Mouse (Mus musculus) lung, adult 18-20 months (tissue): Measurements from ENCODE around the gene Lamtor5.

ENCODE experiments used
- DNase-seq, 2 experiments: peaks; one replicate each; pipeline ENCODE4 v3.0.0; 2022; ENCODE audit warnings: mixed read lengths in 2 of 2

Lamtor5 gene

DNA sequence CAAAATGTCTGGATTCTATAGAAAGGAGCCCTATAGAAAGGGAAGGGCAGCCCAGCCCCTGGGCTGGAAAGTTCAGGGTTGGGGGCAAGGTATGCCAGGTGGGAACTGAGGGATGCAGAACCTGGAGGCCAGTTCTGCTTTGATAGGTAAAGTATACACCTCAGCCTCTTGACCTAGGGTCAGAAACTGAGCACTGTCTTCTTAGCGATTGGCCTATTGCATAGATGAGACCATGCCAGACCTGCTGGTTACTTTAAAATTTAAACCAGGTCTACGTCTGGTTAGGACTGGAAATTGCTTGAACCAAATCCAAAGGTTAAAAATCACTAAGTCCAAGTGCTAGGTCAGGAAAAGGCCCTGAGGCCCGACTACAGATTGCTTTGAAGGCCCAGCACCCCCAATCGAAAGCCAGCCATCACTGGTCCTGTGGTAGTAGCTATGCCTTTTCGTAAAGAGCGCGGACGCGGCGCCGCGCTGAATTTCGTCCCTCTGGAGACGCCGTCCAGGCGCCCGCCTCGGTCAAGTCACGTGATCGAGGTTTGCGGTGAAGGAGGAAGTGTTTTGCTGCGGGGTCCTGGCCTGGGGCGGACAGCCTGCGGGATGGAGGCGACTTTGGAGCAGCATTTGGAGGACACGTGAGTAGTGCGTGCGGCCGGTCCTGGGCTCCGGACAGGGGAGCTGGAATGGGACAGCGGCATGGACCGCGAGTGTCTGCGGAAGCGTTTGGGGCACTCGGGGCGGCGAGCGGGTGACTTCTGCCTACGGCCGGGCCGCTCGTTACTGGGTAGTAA lies at the start of gene Lamtor5:
TSS of gene Lamtor5 (plus strand) at position 380 of the 791 bp plus-strand sequence.
- DNase-seq, result peak; percentile 89 to 90

DNA sequence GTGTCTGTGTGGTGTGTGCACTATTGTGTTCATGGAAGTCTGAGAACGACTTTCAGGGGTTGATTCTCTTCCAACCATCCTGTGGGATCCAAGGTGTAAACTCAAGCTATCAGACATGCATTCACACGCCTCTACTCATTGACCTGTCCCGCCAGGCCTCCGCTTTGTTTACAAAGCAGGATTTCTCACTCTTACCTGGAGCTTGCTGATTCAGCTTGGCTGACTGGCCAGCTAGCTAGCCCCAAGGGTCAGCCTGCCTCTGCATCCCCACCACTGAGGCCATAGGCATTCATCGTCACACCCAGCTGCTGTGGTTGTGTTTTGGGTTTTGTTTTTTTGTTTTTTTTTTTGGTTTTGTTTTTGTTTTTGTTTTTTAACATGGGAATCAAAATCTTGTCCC lies 49.4 kb upstream of the Lamtor5 start:
- no peak for DNase-seq

DNA sequence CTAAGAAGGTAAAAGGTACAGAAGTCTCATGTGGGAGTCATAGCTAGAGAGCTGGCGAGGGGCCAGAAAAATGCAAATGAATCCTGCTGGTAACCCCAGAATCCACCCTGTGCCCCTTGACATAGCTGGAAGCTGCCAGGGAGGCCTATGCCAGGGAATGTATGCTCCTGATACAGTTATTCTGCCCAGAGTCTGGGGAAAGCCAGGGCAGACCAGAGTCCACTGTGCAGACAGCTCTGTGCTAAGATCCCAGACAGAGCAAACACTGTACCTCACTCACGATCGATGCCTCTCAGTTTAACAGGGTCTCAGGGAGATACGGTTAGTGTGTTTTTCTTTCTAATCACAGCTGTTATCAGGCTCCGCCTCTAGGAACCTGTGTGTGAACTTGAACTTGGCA lies 48.8 kb upstream of the Lamtor5 start:
- DNase-seq, result no peak

DNA sequence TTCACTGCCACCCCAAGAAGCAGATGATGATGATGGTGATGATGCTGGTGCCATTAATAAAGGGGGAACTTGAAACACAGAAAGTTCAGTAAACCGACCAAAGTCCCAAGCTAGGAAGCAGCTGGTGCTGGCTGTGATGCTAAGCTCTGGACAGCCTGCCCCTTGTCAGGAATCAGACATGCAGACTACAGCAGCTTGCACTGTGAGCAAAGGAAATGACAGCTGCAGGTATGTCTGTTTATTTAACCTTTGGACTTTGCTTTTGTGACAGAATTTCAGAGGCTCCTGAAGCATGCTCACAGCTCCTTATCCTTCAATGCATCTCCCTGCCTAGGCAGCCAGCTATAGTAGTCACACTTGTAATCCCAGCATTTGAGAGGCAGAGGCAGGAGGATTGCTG lies 48.1 kb upstream of the Lamtor5 start, which contains the start of gene A630076J17Rik:
TSS of gene A630076J17Rik (plus strand) at position 88 of the 400 bp plus-strand sequence.
- no peak for DNase-seq

DNA sequence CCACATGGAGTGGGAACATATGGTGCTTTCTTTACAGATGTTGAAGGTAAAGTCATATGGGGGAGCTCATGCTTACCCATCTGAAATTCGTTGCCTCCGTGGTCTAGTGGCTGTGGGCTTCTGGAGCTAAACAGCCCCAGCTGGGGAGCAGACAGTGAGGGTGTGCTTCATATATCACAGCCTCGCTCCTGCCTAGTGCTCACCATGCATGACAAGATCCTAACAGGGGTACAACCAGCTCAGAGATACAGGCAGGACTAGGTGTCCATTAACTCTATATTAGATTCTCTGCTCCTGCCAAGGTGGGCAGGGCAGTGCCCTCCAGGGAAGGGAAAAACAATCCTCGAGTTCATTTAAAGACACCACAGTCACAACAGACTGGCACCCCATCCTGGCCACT lies 47.5 kb upstream of the Lamtor5 start:
- DNase-seq, result no peak

DNA sequence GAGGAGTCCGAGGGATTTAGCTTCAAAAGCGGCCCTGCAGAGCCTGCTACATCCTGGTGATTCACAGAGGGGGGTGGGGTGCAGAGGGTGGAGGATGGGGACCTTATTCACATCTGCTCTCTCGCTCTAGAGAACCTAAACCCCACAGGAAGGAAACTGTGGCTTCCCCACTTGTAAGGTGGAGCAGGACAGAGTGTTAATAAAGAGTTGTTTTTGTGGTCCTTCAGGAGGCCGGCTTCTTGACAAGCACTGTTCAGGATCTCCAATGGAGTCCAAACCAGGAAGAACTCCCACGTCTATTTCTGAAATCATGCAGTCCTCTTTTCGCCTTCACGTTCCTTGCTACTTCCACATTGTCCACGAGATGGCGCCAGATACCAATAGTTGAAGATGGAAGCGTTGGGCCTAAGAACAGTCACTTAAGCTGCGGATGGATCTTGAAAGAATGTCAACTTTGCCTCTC lies 45.3 kb upstream of the Lamtor5 start:
- DNase-seq, result peak; percentile 65 to 70

DNA sequence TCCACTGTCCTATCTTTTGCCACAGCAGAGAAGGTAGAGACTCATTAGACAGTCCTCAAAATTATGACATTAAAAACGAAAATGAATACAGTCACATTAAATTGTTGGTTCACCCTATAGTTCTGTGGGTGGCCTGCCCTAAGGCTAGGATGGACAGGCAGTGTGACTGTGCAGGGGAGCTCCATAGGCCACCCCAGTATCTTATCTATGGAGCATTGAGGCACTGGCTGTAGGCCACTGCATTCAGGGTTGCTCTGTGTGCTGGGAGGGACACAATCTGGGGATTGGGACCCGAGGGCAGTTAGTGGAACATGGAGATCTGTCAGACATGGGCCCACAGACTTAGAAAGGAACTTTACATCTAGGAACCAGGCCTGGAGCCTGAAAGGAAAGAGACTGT lies 44.7 kb upstream of the Lamtor5 start:
- no peak for DNase-seq

DNA sequence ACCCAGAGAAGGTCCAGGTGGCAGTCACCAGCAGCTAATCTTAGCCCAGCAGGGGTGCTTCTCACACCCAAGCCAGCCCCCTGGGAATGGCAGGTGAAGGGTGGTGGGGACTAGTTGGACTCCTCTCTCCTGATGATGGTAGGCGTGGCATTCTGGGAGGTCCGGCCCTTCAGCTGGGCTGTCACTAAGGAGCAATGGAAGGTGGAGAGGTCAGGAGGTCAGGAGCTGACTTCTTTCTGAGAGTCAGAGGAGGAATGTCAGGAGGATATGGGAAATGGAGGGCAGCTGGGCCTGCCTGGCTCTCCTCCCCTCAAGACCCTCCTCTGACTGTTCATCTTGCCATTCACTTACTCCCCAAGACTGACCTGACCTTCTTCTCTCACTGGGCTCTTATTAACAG lies 40.6 kb upstream of the Lamtor5 start:
- no peak for DNase-seq

DNA sequence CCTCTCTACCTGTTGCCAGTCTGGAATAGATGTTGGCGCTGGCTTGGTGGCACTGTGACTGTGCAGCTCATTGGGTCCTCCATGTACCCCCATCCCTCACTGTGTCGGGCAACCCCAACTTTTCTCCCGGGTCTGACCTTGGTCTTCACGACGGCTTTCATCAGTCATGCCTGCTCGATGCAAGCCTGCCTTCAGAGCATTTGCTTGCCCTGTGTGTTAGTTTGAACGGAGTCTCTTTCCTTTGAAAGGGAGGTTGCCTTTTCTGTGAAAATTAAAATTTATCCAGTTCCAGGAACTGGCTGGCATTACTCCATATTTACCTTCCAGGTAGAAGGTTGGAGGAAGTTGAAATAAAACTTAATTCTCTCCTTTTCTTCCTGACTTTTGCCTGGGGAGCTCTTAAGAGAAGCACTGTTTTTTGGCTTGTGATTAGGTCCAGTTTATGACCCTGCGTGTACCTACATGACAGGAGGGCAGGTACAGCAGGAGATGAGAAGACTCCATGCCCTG lies 40.1 kb upstream of the Lamtor5 start:
- DNase-seq, result no peak

DNA sequence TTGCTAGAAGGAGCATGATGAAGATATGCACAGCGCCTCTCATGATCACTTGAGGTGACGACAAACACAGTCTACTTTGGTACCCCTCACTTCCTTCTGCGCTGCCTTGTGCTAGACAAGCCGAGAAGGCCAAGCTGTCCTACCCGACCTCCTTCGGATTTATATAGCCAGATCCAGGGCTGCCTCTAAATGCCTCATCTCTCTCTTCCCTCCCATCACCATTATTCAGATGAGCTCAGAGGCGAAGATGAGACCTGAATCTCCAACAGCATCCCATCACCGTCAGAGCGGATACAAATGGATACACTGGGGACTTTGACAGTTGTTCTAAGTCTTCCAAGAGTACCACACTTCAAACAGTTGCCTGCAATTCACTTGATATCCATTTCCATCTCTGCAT lies 39.1 kb upstream of the Lamtor5 start, which contains the start of gene Prok1:
TSS of gene Prok1 (minus strand) at position 101 of the 400 bp plus-strand sequence.
- DNase-seq, result no peak

DNA sequence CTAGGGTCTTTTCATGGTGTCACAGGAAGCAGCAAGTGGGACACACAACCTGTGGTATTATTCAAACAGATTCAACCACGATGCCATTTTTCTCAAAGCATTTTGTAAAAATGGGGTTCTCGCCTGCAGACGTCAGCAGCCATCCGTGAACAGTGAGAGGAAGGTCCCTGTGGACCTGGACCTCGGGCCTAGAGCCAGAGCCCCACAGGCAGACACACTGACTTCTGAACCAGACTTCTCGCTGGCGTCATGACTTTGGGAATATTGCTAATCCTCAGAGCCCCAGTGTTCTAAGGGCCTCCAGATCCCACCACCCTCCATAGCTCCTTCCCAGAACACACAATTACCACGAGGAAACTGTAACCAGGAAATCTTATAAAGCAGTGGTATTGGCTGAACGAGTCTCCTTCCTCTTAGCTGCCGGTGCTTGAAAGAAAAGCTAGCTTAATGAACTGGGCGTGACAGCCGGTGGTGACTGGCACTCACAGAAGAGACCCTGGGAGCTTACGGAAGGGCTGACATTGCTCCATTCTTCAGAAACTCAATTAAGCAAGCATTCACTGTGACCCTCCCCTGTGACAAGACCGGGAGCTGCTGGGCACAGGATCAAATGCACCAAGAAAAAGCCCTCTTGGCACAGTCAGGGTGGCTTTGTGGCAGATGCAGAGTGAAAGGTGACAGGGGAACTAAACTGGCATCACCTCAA lies 37.1 kb upstream of the Lamtor5 start:
- DNase-seq, result no peak

DNA sequence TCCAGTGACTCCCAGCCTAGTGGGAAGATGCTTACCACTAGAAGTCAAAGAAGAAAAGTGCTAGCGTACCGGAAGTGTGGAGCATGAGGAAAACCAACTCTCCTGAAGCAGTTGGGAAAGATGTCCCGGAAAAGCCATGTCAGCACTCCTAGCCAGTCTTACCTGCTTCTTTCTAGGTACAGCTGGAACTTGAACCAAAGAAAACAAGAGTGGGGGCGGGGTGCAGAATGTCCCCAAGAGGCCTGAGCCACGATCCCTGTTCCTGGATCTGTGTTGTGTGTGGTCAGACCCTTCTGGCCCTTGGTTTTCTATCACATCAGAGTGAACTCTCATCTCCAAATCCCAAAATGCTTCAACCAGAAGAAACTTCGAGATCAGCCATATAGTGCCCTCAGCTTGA lies 31.8 kb upstream of the Lamtor5 start:
- no peak for DNase-seq

DNA sequence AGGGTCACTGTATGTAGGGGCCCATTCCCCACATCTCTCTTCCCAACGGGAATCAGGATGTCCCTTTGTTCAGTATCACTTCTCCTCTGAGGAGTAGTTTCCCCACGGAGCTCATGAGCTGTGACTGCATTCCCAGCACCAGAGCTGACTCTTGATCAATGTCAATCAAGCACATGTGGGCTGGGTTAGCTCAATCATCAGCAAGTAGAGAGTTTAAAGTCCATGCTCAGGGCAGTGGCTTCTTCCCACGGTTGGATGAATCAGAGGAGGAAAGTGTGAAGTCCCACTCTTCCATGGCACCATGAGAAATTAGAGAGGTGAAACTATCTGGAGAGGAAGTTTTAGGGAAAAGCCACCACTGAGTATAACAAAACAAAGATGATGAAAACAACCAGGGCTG lies 29.6 kb upstream of the Lamtor5 start:
- no peak for DNase-seq

DNA sequence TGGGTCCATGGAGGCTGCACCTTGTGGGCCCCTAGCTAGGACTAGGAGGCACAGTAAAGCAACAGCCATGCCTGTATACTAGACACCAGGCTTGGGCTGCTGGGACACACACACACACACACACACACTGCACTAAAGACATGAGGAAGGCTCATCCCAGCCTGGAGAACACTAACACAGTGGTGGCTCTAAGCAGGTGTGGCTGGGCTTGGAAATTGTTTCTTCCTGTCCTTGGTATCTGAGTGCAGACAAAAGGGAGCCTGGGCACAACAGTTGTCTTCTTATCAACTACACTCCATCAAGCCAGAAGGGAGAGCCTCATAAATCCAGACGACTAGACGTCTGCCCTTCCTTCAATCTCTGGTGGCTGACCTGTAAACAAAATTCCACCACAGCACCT lies 28.3 kb upstream of the Lamtor5 start:
- DNase-seq, result peak in 1 of 2 experiments; percentile 15

DNA sequence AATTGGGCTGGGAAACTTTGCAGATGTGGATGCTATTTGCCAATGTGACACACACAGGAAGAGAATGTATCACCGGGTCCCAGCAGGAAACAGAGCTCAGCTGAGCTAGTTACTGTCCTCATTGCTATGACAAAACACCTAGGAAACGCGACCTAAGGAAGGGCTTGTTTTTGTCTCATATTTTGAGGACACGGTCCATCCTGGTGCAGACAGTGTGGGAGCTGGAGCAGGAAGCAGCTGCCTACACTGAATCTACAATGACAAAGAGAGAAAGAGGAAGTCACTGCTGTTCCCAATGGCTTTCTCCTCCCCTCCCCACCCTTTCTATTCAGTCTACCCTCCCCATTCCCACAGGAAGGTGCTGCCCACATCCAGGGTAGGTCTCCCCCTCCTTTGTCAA lies 26.6 kb upstream of the Lamtor5 start:
- DNase-seq, result peak in 1 of 2 experiments; percentile 20

DNA sequence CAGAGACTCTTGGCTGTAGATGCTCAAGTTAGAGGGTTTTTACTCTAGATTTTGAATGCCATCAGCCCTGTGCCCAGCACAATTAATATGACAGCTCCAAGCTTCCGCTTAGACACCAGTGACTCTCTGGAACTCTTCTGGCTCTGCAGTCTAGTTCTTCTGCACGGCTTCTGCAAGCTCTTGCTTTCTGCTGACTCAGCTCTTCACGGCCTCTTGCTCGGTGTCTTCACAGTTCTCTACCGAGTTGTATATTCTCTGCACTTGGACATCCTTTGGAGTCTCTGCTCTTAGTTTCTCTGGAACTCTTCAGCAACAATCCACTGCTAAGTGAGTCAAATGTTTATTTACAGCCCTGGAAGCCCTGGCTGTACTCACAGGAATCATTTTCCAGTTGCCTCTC lies 24.7 kb upstream of the Lamtor5 start:
- no peak for DNase-seq

DNA sequence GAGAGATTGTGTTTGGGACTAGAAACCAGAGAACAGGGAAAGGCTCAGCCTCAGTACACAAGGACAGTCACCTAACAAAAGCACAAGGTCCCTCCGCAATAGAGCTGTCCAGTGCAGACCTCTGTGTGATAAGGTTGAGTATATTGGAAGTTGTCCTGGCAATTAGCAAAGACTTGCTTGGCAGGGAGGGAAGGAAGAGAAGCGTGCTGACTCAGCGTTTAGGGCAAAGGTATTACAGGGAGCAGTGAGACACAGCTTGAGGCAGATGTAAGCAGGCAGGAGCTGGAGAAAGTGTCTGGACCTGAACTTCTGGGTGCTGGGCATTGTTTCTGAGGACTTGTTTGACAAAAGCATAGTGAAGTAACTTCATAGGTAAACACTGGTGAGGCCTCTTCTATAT lies 22.7 kb upstream of the Lamtor5 start:
- no peak for DNase-seq

DNA sequence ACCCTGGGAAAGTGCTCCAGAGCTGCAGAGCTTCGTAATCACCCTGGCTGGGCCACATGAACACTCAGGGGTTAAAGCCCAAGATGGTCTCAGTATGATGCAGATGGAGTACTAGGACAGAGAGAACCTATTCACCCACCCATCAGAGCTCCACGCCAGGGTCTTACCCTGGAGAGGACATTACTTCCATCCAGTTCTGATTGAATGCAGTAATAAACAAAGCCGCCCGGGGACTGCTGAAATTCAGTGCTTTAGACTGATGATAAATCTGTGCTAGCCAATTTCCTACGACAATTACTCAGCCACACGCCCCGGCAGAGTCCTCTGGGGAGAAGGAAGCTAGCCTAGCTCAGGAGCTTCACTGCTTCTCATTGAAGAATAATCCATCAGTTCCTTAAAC lies 21.9 kb upstream of the Lamtor5 start:
- DNase-seq, result no peak

DNA sequence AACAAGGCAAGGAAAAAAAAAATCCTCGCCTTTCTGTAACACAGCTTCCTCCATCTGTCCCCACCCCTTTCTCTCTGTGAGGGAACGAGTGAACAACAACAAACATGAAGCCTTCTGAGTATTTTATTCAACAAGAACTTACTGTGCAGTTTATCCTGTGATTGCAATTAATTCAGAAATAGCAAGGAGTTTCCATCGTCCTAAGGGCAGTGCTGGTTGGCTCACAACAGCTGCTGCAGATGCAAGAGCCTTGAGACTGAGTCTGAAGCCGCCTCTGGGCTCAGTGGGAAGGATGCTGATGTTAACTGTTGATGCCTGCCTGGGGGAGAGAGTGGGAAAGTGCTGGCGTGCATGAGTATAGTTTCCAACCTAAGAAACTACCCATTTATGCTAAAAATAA lies 20.7 kb upstream of the Lamtor5 start:
- DNase-seq, result no peak

DNA sequence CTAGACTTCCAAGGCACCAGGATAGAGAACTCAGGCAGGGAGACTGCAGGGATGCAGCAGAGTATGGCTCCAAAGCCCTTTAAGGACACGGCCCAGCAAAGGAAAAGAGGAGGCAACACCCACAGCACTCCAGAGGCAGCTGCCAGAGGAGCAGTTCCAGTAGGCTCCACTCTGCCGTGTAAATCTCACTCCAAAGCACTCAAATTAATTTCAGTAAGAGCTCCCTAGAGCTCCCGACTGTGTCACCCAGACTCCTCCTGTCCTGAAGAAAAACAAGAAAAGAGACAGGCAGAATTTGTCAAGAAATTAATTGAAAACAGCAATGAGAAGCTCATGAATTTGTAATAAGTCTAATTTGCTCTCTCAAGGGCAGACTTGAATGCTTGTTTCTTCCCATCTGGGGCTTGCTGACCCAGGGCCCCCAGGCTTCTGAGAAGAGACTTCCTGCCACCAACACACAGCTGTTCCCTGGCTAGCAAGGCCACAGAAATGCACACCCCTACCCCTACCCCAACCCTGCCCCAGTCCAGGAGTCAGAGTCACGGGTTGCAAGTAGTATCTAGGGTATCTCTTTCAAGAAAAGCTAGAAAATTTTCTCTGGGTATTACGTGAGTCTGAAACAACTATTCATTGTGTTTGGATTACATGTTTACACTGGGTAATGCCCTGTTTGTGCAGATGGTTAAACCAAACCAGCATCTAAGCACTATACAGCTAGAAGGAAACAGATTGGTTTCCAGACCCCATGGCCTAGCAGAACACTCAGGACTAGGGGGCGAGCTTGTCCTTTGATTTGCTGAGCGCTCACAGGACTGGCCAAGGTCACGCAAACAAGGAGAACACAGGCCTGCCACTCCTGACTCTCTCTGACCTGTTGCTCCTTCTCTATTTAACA lies 17.5 kb upstream of the Lamtor5 start:
- DNase-seq, result no peak

DNA sequence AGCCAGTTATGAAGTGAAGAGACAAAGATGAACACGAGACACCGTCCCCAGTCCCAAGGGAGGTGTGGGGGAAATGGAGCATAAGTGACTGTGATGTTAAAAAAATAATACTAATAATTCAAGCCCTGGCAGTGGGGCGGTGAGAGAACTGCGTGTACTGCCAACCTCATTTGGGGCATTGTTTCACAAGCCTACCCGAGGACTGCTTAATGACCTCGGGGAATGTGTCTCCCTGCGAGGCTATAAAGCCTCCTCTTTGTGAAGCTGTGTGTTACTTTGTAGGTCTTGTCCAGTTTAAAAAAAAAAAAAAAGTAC lies 16.9 kb upstream of the Lamtor5 start:
- DNase-seq, result peak; percentile 32 to 46

DNA sequence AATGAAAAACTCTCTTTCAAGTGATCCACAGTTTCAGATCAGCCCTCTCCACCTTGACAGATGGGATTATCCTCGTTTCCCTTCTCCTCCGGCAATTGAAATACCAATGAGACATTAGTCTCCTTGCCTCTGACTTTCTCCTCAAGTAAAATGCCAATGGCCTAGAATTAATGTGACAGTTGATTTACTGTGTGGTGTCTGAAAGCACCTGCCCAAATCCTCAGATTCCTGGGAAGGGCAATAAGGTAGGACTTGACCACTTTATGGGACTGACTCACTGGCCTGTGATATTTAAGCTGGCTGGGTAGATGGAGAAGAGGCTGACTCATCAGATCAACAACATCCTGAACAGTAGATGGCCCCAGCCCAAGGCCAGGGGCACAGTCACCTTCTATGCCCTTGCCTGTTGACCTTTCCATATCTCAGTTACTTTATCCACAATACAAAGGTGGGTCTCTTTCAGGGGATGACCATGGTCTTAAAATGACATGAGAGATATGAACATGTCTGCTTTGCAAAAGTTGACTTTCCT lies 11.8 kb upstream of the Lamtor5 start:
- DNase-seq, result no peak

DNA sequence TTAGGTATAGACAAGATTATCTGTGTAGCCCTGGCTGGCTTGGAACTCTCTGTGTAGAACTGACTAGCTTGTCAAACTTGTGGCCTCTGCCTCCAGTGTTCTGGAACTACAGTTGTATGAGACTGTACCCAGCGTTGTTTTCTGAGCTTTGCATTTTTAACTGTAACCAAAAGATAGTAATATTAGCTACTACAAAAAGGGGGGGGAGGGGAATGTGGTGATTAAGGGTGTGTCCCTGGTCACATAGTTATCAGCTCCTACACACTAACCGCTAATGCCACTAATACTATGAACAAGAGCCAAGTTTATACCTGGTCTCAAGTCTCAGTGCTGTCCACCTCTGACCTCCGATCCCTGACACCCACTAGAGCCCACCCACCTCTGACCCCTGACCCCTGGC lies 6.2 kb upstream of the Lamtor5 start:
- DNase-seq, result no peak
